Mouse (Mus musculus) testis, adult 10 weeks (tissue): ENCODE measurements around the gene Syce1l. TPM values are rescaled to one million over a fixed set of nuclear protein-coding genes. Genes with fewer than 3 reads are reported as not detected.

ENCODE experiments used
- polyA plus RNA-seq: library from polyadenylated mRNA; stranded (reverse); fragments of 350-450 nt; fragmentation: Illumina TruSeq; extraction: RNeasy Lipid Tissue Mini Kit (QIAGEN cat#74804); gene quantifications from one replicate; pipeline ENCODE4 v1.2.3, GENCODE M21; 2014; ENCODE audit warnings: low read depth, low replicate concordance

Syce1l gene
- 7.1 TPM for polyA plus RNA-seq

GRCm38 (mm10) chr8:113642926-113643325 lies at the start of gene Syce1l:
Gene Syce1l (plus strand): TSS chr8:113643213.

GRCm38 (mm10) chr8:113634670-113635591 lies 8.1 kb upstream of the Syce1l start, which contains the start of gene Mon1b:
Gene Mon1b (plus strand): TSS chr8:113635587.

Other genes with a start within 250 kb of the Syce1l start
- gene Mon1b, start 7.6 kb upstream of the Syce1l start, polyA plus RNA-seq, result 3.0 TPM
- gene Adamts18, start 205.5 kb downstream of the Syce1l start, polyA plus RNA-seq, result 0.28 TPM